Mouse (Mus musculus): ENCODE measurements around the gene Ovol2.

Ovol2 gene

GRCm38 (mm10) chr2:144324218-144324617 lies 7.7 kb downstream of the Ovol2 start:
- DNase-seq (ENCODE audit: low read depth, low spot score) = no peak

GRCm38 (mm10) chr2:144311372-144311771 lies 20.6 kb downstream of the Ovol2 start:
- DNase-seq (ENCODE audit: low read depth, low spot score) = no peak

GRCm38 (mm10) chr2:144310273-144310672 lies 21.7 kb downstream of the Ovol2 start:
- no peak for DNase-seq (ENCODE audit: low read depth, low spot score)

GRCm38 (mm10) chr2:144308561-144308960 lies 23.4 kb downstream of the Ovol2 start:
- DNase-seq (ENCODE audit: low read depth, low spot score) = no peak

- DNase-seq (ENCODE audit: low read depth, low spot score) = peak; percentile 12
These were observed 26.1 kb downstream of the Ovol2 start for GRCm38 (mm10) chr2:144305721-144306294.

- no peak for DNase-seq (ENCODE audit: low read depth, low spot score)
These were observed 30.8 kb downstream of the Ovol2 start for GRCm38 (mm10) chr2:144301101-144301500.

- DNase-seq (ENCODE audit: low read depth, low spot score) = peak; percentile 57
These were observed 31.9 kb downstream of the Ovol2 start for GRCm38 (mm10) chr2:144299749-144300669.

- no peak for DNase-seq (ENCODE audit: low read depth, low spot score)
These were observed 36.7 kb downstream of the Ovol2 start for GRCm38 (mm10) chr2:144295145-144295735.

- DNase-seq (ENCODE audit: low read depth, low spot score) = no peak
These were observed 40.2 kb downstream of the Ovol2 start for GRCm38 (mm10) chr2:144291600-144292305.

- no peak for DNase-seq (ENCODE audit: low read depth, low spot score)
These were observed 41.6 kb downstream of the Ovol2 start for GRCm38 (mm10) chr2:144290321-144290720.

- no peak for DNase-seq (ENCODE audit: low read depth, low spot score)
These were observed 50.5 kb downstream of the Ovol2 start for GRCm38 (mm10) chr2:144281417-144281816.

GRCm38 (mm10) chr2:144280568-144280967 lies 51.4 kb downstream of the Ovol2 start:
- DNase-seq (ENCODE audit: low read depth, low spot score) = no peak

- DNase-seq (ENCODE audit: low read depth, low spot score) = no peak
These were observed 52.2 kb downstream of the Ovol2 start for GRCm38 (mm10) chr2:144279742-144280141.

GRCm38 (mm10) chr2:144276885-144277284 lies 55.1 kb downstream of the Ovol2 start:
- no peak for DNase-seq (ENCODE audit: low read depth, low spot score)

- no peak for DNase-seq (ENCODE audit: low read depth, low spot score)
These were observed 57.2 kb downstream of the Ovol2 start for GRCm38 (mm10) chr2:144274741-144275140.

- DNase-seq (ENCODE audit: low read depth, low spot score) = no peak
These were observed 59.9 kb downstream of the Ovol2 start for GRCm38 (mm10) chr2:144272088-144272487.

GRCm38 (mm10) chr2:144270507-144271420 lies 61.2 kb downstream of the Ovol2 start, which contains the start of the genes Mgme1 and Snx5:
TSS of gene Mgme1 (plus strand) at chr2:144270663.
TSS of gene Snx5 (minus strand) at chr2:144270906.
- peak; percentile 96 for DNase-seq (ENCODE audit: low read depth, low spot score)

- no peak for DNase-seq (ENCODE audit: low read depth, low spot score)
These were observed 62.1 kb downstream of the Ovol2 start for GRCm38 (mm10) chr2:144269679-144270475.

GRCm38 (mm10) chr2:144269306-144269650 lies 62.7 kb downstream of the Ovol2 start:
- peak; percentile 33 for DNase-seq (ENCODE audit: low read depth, low spot score)

All from CD4-positive, CD25-positive, alpha-beta regulatory T cell, adult 2 months (primary cell).